Mouse (Mus musculus) limb, embryonic 10.5 days (tissue): ENCODE measurements around the gene Ubac2. TPM values are rescaled to one million over a fixed set of nuclear protein-coding genes. Genes with fewer than 3 reads are reported as not detected.
A peak's percentile ranks its signal among the peaks of the same experiment; 100 is the strongest.

Source experiments
- DNase-seq: peaks from one replicate; pipeline ENCODE4 v3.0.0-alpha.2; 2017; ENCODE audit warnings: low spot score
- H3K27ac ChIP-seq: fragments of 300-500 bp; sonication (generic); 2 replicates; pipeline ENCODE4 v1.5.1; 2016; ENCODE audit warnings: mild to moderate bottlenecking
- H3K27me3 ChIP-seq: fragments of 300-500 bp; sonication (generic); 2 replicates; pipeline ENCODE4 v1.6.1; 2016; ENCODE audit warnings: low read depth, mild to moderate bottlenecking; ENCODE audit not compliant: poor library complexity, severe bottlenecking
- H3K36me3 ChIP-seq: fragments of 300-500 bp; sonication (generic); 2 replicates; pipeline ENCODE4 v1.6.1; 2016; ENCODE audit warnings: mild to moderate bottlenecking, moderate library complexity
- H3K4me1 ChIP-seq: fragments of 300-500 bp; sonication (generic); 2 replicates; pipeline ENCODE4 v1.6.1; 2016
- H3K4me3 ChIP-seq: fragments of 300-500 bp; sonication (generic); 2 replicates; pipeline ENCODE4 v1.5.1; 2016; ENCODE audit warnings: mild to moderate bottlenecking, moderate library complexity
- H3K9me3 ChIP-seq: fragments of 300-500 bp; sonication (generic); replicated peaks from 2 replicates; pipeline ENCODE4 v1.6.1; 2016; ENCODE audit warnings: mild to moderate bottlenecking
- WGBS: fragments of 180-500 bp; shearing (Covaris S2); methylation state at CpG from one replicate; pipeline ENCODE4 v1.1.7; 2016; 5-methylcytosine and 5-hydroxymethylcytosine counted together
- polyA plus RNA-seq: library from polyadenylated mRNA; unstranded; fragments of >200 nt; fragmentation: Nextera tagmentation; extraction: Ambion mirVana; gene quantifications from 2 replicates; pipeline ENCODE4 v1.2.1, GENCODE M21; 2016

Ubac2 gene
- polyA plus RNA-seq, 1 experiment from 2014 or later = 73.4 TPM

- H3K4me1 ChIP-seq = no peaks in the 10 kb centered on the region
These were observed 163.0 kb downstream of the Ubac2 start for GRCm38 (mm10) chr14:122041413-122041825.

GRCm38 (mm10) chr14:122042142-122042694, 163.8 kb downstream of the Ubac2 start:
- no peaks in the 10 kb centered on the region for H3K4me1 ChIP-seq
- H3K9me3 ChIP-seq = no peaks in the 10 kb centered on the region
- 88% methylated on average over 8 of the region's 8 CpGs for WGBS
- H3K36me3 ChIP-seq = no peaks in the 10 kb centered on the region
- no peak for DNase-seq
- H3K4me3 ChIP-seq = no peak overlapping the region
- H3K27ac ChIP-seq = no peak overlapping the region
- H3K27me3 ChIP-seq = no peaks in the 10 kb centered on the region

More at GRCm38 (mm10) chr14:122041413-122041825, 163.0 kb downstream of the Ubac2 start:
- Histone ChIP-seq H3K36me3 (no peaks in the 10 kb centered on the region), H3K27ac (no peak overlapping the region), H3K27me3 (no peaks in the 10 kb centered on the region), H3K4me3 (no peak overlapping the region), H3K9me3 (no peaks in the 10 kb centered on the region)
- DNase-seq = no peak
- WGBS = 88% methylated on average over 3 of the region's 3 CpGs

DNA sequence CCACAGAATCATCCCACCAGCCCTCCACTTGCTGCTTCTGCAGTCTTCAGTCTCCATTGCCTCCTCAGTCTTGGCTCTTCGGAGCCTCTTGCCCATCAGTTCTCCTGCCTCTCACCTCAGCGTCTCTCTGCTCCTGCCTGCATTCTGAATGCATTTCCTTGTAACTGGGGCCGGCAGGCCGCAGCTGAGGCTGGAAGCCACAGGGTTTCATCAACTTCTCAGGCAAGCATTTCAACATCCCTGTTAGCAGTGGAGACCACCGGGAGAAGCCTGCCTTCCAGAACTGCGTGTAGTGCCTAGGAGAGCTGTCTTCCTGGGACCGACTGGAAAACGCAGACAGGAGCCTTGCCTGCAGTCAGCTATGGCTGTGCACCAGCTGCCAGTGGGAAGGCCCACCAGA, 169.4 kb downstream of the Ubac2 start:
- WGBS = 89% methylated on average over 8 of the region's 8 CpGs
- Histone ChIP-seq H3K4me1 (no peaks in the 10 kb centered on the region), H3K27ac (no peak overlapping the region), H3K9me3 (no peaks in the 10 kb centered on the region), H3K4me3 (no peak overlapping the region), H3K27me3 (no peaks in the 10 kb centered on the region), H3K36me3 (no peaks in the 10 kb centered on the region)
- no peak for DNase-seq

- Histone ChIP-seq H3K36me3 (no peaks in the 10 kb centered on the region), H3K9me3 (no peaks in the 10 kb centered on the region), H3K27ac (no peak overlapping the region), H3K4me3 (no peak overlapping the region), H3K27me3 (no peaks in the 10 kb centered on the region), H3K4me1 (no peaks in the 10 kb centered on the region)
- 88% methylated on average over 9 of the region's 9 CpGs for WGBS
- DNase-seq = no peak
These were observed 170.4 kb downstream of the Ubac2 start for GRCm38 (mm10) chr14:122048816-122049215.

DNA sequence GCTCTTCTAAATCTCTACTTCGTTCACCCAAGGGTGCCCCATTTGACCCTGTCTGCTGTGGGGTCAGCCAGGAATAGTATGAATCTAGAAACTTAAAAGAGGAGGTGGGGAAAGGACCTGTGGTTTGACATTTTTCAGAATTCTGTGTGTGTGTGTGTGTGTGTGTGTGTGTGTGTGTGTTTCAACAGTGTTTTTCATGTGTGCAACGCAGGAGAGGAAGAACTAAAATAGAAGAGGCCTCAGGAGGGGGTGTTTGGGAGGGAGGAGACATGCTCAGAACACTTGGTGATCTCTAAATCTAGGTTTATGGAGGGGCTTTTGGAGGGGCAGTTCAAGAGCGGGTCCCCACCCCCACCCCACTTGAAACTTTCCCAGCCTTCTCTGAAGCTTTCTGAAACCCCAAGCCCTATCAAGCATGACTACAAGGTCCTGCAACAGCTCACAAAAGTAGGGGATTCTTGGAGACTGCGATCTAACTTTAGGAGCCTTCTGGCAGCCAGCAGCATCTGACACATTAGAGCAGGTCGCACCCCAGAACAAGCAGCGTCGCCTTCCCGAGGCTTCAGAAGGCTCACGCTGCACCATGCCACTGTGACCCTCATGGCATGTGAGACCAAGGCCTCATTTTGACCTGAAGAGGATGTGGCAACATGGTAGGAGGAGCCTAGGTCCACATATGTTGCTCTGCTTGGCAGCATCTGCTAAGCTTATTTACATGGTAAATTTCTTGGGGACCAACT, 174.6 kb downstream of the Ubac2 start:
- H3K4me1 ChIP-seq = no peaks in the 10 kb centered on the region
- no peaks in the 10 kb centered on the region for H3K9me3 ChIP-seq
- H3K4me3 ChIP-seq = no peak overlapping the region
- 88% methylated on average over 9 of the region's 9 CpGs for WGBS
- H3K27ac ChIP-seq = no peak overlapping the region
- DNase-seq = no peak
- no peaks in the 10 kb centered on the region for H3K36me3 ChIP-seq
- H3K27me3 ChIP-seq = no peaks in the 10 kb centered on the region

- WGBS = 82% methylated on average over 6 of the region's 6 CpGs
- no peak for DNase-seq
- no peak overlapping the region for H3K27ac ChIP-seq
- H3K4me1 ChIP-seq = no peaks in the 10 kb centered on the region
- no peaks in the 10 kb centered on the region for H3K9me3 ChIP-seq
- H3K4me3 ChIP-seq = no peak overlapping the region
- no peaks in the 10 kb centered on the region for H3K27me3 ChIP-seq
- no peaks in the 10 kb centered on the region for H3K36me3 ChIP-seq
These were observed 178.5 kb downstream of the Ubac2 start for GRCm38 (mm10) chr14:122056871-122057270.

DNA sequence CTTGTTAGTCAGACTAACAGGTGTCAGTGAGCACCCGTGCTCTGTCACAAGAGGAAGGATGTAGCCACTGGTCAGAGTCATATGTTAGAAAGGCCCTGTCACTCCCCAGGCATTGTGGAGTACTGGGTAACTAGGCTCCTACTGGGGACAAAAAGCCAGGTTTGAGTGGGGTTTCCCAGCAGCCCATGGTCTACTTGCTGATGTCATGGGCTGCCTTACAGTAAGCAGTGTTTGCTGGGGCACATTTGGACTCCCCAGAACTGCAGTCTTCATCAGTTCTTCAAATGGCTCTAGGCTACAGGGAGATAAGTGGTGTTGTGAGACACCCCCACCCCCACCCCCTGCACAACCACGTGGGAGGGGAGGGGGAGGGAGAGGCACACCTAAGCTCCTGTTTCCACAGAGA, 179.5 kb downstream of the Ubac2 start:
- Histone ChIP-seq H3K36me3 (no peaks in the 10 kb centered on the region), H3K4me3 (no peak overlapping the region), H3K9me3 (no peaks in the 10 kb centered on the region), H3K4me1 (peaks cover 4% of the 10 kb centered on the region), H3K27me3 (no peaks in the 10 kb centered on the region), H3K27ac (no peak overlapping the region)
- no peak for DNase-seq
- WGBS = 41% methylated on average over 2 of the region's 2 CpGs

- Histone ChIP-seq H3K9me3 (no peaks in the 10 kb centered on the region), H3K4me3 (no peak overlapping the region), H3K27ac (no peak overlapping the region), H3K27me3 (no peaks in the 10 kb centered on the region), H3K4me1 (peaks cover 4% of the 10 kb centered on the region), H3K36me3 (no peaks in the 10 kb centered on the region)
- DNase-seq = peak; percentile 78
- WGBS = 12% methylated on average over 3 of the region's 3 CpGs
These were observed 182.2 kb downstream of the Ubac2 start for GRCm38 (mm10) chr14:122060642-122061041.

DNA sequence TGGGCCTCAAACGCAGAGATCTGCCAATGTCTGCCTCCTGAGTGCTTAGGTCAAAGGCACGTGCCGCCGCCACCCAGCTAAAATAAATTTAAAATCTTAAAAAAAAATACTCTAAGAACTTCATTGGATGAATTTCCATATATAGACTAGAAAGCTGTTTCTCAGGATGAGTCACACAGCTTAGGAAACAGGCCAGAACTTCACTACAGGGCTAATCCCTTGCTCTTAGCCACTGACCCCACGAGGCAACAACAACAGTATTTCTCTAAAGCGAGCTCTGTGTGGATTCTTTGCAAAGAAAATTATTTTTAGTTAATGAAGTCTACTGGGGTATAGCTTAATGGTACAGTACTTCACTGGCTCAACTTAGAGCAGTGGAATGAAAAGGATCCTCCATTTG, 183.0 kb downstream of the Ubac2 start:
- no peak overlapping the region for H3K27ac ChIP-seq

GRCm38 (mm10) chr14:122062411-122063090, 184.1 kb downstream of the Ubac2 start:
- H3K27me3 ChIP-seq = no peaks in the 10 kb centered on the region
- 81% methylated on average over 10 of the region's 10 CpGs for WGBS
- DNase-seq = no peak

More for the DNA sequence above, 183.0 kb downstream of the Ubac2 start:
- peaks cover 4% of the 10 kb centered on the region for H3K4me1 ChIP-seq
- H3K9me3 ChIP-seq = no peaks in the 10 kb centered on the region
- no peak for DNase-seq
- no peaks in the 10 kb centered on the region for H3K36me3 ChIP-seq
- H3K4me3 ChIP-seq = no peak overlapping the region
- no peaks in the 10 kb centered on the region for H3K27me3 ChIP-seq
- 92% methylated on average over 6 of the region's 6 CpGs for WGBS

GRCm38 (mm10) chr14:122063599-122063998, 185.2 kb downstream of the Ubac2 start:
- Histone ChIP-seq H3K27ac (no peak overlapping the region), H3K9me3 (no peaks in the 10 kb centered on the region), H3K36me3 (no peaks in the 10 kb centered on the region), H3K4me3 (no peak overlapping the region), H3K4me1 (peaks cover 4% of the 10 kb centered on the region), H3K27me3 (no peaks in the 10 kb centered on the region)
- 89% methylated on average over 5 of the region's 5 CpGs for WGBS
- no peak for DNase-seq

More at GRCm38 (mm10) chr14:122062411-122063090, 184.1 kb downstream of the Ubac2 start:
- Histone ChIP-seq H3K9me3 (no peaks in the 10 kb centered on the region), H3K36me3 (no peaks in the 10 kb centered on the region), H3K4me1 (peaks cover 4% of the 10 kb centered on the region), H3K4me3 (no peak overlapping the region), H3K27ac (no peak overlapping the region)

DNA sequence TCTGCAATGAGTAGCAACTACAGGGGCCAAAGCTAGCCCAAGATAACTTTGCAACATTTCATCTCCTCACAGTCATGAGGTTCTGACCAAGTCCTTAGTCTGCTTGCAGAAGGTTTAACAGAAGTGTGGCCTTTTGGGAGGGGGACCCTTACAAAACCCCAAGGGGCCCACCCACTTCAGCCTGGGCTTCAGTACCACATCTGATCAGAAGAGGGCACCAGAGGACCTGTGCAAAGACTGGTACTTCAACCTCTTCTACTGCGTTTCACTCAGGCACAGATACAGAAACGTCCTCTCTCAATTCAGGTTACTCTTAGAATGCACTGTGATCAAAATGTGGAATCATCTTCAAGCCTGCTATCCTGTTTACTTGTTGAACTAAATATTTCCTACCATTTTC, 186.1 kb downstream of the Ubac2 start:
- no peak overlapping the region for H3K27ac ChIP-seq
- H3K4me1 ChIP-seq = peaks cover 4% of the 10 kb centered on the region
- H3K36me3 ChIP-seq = no peaks in the 10 kb centered on the region
- peak; percentile 72 for DNase-seq
- H3K4me3 ChIP-seq = no peak overlapping the region
- no peaks in the 10 kb centered on the region for H3K9me3 ChIP-seq
- WGBS = 13% methylated on average over 2 of the region's 2 CpGs
- no peaks in the 10 kb centered on the region for H3K27me3 ChIP-seq

- Histone ChIP-seq H3K27ac (no peak overlapping the region), H3K36me3 (no peaks in the 10 kb centered on the region), H3K4me1 (peaks cover 7% of the 10 kb centered on the region), H3K4me3 (no peak overlapping the region), H3K27me3 (no peaks in the 10 kb centered on the region), H3K9me3 (no peaks in the 10 kb centered on the region)
- 81% methylated on average over 4 of the region's 4 CpGs for WGBS
- no peak for DNase-seq
These were observed 187.8 kb downstream of the Ubac2 start for GRCm38 (mm10) chr14:122066243-122066642.
